Mouse (Mus musculus) megakaryocyte progenitor cell, adult 5-6 weeks (primary cell): ENCODE results near the gene Il1r1. TPM values are rescaled to one million over a fixed set of nuclear protein-coding genes. Genes with fewer than 3 reads are reported as not detected.

ENCODE experiments used
- ATAC-seq: replicated peaks from 2 replicates; pipeline ENCODE4 v1.8.0; 2016; ENCODE audit warnings: mild to moderate bottlenecking, moderate TSS enrichment, inconsistent platforms; ENCODE audit not compliant: poor library complexity
- total RNA-seq, 2 experiments: library from RNA; stranded (forward) in 1 of 2; stranded (reverse) in 1 of 2; fragments of 157-497, 149-512 nt in 1 of 2; fragments of 200-1000 nt in 1 of 2; gene quantifications; 2 replicates each; pipeline versions ENCODE4 v1.2.3 to v1.2.4; 2015 to 2017

Il1r1 gene
- total RNA-seq, 2 experiments from 2014 or later, result 3.2 to 5.8 TPM

DNA sequence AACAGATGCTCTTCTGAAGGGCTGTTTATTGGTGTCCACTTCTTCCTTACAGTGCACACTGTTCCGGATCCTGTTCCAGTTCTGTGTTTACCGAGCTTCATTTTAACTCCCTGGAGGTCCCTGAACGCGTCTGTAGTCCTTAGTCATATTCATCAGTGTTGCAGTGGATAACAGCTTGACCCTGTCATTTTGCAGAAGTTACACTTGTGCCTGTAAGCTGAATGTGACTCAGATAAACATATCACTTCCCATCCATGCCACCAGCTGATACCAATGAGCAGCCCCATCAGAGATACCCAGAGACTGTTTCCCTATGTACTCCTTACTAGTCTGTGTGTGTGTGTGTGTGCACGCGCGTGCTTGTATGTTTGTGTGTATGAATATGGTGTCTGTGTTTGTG is 5.5 kb downstream of the Il1r1 start:
- ATAC-seq, result peak; percentile 95

DNA sequence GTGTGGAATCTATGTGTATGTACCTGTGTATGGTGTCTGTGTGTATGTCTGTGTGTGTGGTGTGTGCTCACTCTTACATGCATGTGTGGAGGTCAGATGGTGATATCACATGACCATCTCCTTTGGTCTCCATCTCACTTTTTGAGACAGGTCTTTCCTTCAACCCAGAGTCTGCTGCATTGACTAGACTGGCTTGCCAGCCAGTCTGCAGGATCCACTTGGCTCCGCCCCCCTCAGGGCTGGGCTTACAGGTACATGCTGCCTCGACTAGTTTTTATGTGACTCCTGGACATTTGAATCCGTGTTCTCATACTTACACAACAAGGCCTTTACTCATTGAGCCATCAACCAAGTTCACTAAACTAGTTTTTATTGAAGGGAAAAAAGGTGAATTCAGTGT is 6.2 kb downstream of the Il1r1 start:
- ATAC-seq, result no peak

DNA sequence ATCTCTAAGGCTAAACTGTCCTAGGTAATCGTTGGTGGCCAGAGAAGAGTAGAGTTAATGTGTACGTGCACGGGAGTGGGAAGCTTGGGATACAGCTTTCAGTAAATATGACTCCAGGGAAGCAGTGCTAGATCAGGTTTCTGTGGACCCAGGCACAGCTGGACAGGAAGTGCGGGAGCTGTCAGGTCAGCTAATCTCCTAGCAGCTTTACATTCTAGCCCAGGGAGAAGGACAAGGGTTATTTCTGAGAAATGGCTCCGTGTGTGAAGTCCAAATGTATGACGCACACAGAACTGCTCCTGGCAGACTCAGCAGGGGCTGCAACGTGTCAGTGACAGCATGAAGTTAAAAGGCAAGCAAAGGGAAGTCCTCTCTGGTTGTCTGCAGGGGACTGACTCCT is 8.3 kb downstream of the Il1r1 start:
- no peak for ATAC-seq

DNA sequence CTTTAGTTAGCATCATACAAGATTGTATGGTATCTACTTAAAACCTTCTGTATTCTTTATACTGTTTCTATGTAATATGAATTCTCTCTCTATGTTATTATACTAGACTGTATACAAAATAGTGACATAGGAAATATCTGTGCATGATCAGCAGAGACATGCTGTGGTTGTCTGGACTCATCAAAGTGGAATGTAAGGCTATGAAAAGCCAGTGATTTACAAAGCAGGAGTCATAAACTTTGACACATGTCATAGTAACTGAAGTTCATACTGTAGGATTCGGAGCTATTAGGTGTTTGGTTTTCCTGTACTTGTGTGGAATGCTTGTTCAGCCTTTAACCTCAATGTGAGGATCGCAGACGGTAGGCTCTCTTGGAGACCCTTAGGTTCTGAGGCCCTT is 8.7 kb downstream of the Il1r1 start:
- ATAC-seq, result no peak

DNA sequence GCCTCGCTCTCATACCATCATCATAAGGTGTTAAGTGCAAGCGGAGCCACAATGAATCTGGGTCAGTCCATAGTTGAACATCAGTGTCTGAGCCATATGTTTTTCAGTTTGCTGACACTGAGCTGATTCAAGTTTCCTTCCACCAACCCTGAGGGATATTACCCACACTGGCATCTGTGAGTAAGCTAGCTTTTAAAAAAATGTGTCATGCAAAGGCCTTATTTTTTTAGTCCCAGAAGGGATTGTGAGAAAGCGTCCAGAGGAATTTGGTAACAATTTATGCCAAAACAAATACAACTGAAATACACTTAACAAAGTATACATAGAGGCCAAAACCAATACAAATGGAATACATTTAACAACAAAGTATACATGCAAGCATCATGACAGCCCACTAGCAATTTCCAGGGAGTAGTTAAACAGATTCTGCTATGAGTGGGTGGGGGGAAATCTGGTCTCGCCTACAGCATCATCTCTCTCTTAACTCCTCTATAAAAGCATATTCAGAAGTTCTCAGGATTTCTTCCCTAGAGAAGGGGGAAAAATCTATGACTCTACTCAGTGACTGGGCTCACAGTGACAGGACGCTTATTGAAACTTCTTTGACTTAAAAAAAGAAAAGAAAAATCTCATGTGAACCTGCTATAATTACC is 10.8 kb downstream of the Il1r1 start:
- no peak for ATAC-seq

DNA sequence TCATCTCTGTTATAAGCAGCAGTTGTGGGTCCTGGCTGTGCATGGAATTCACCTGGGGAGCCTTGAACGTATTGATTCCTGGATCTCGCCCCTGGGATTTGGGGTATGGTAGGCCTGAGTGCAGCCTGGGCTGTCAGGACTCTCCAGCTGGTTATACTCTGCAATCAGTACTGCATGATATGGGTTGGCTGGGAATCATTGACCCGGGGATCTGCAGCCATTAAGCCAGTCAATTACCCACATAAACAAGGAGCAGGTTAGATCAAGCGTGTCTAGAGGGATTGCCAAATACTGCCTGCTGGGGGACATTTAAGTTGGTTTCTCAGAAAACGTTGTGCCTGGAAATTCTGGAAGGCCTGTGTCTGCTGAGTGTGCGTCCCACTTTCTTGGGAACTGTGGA is 11.8 kb downstream of the Il1r1 start:
- ATAC-seq, result no peak

DNA sequence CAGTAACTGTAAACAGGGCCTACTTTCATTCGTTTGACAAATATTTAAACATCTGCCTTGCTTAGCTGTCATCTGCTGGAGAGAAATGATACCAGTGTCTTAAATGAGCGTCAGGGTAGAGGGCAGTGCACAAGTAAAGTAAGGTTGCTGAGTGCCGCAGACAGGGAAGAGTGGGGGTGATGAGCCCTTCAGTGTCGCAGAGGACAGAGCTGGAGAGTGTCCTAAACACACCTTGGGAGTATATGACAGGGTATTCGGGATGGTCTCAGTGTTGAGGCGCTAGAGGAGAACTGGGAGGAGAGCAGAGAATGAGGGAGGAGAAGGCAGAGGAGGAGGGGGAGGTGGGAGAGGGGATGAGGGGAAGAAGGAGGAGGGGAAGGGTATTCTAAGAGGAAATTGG is 12.2 kb downstream of the Il1r1 start:
- no peak for ATAC-seq

DNA sequence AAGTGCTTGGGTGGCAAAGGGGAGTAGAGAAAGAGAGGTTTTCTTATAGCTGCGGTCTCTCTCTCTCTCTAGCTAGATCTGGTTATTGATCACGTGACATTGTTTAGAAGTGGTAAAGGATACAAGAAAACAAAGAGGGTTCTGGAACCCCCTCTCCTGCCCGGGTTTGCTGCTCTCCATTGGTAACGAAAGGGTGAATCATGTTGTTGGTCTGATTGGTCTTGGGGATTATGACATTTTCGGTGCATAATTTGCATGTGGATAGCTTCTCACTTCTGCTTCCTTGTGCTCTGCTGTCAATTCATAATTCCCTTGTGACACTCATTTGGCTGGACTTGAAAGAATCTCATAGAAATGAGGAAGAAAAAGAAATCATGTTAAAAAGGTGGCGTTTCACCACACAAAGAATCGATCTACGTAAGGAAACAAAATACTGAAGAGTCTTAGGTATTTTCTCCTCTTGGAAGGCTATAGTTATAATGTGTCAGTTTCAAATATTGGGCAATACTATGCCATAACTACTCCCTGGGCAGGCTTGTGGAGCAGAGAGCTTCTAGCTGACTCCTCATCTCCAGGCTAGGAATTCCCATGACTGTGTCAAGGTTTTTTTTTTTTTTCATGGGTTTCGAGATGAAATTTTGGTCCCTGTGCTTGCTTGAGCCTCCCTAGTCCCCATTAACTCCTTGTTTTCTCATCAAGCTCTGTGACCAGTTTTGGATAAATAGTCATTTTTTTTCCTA is 15.6 kb downstream of the Il1r1 start:
- peak; percentile 95 for ATAC-seq

DNA sequence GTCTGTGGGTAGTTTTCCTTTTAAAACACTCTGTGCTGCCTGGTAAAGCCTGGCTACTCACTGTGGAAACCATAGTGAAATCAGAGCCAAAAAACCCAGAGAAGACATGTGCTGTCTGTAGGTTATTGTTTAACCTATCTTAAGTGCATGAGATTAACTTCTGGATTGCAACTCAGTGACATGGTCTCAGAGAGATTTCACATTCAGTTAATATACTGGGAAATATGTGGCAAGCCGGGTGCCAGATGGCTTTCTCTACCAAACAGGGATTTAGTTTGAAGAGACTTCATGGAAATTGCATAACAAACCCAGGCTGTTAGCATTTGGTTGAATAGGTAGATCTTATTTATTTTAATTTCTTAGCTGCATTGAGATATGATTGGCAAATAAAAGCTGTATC is 17.8 kb downstream of the Il1r1 start:
- no peak for ATAC-seq

DNA sequence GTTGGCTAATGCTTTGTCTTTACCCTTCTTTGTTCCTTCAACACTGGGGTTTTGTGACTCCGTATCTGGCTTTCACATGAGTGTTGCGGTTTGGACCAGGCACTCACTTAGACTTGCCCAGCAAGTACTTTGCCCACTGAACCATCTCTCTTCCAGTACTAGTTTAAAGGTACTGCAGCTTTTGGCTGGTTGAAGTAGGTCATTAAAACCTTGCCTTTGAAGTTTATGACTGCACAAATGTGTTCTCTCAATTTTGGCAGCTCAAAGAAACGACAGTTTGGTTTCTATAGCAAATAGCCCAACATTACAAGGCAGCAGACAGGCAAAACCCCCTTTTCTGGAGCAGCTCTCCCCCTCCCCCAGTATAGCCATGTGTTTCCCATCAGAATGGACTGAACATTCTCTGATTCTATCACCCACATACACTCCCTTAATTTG is 18.7 kb downstream of the Il1r1 start:
- ATAC-seq, result no peak

DNA sequence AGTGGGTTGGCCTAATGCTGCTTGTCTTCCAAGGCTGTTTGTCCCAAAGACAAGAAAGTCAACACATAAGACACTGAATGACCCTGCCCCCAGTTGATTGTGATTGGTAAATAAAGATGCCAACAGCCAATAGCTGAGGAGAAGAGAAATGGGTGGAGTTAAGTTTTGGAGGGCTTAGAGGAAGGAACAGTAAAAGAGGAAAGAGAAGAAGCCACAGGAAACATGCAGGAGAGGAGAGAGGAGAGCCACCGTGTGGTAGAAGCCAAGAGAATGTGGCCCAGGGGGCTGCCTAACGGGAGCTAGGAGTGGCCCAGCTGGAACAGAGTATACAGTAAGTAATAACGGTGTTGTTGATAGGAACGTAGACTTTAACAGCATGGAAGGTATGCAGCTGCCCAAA is 25.5 kb downstream of the Il1r1 start:
- ATAC-seq, result peak; percentile 97

DNA sequence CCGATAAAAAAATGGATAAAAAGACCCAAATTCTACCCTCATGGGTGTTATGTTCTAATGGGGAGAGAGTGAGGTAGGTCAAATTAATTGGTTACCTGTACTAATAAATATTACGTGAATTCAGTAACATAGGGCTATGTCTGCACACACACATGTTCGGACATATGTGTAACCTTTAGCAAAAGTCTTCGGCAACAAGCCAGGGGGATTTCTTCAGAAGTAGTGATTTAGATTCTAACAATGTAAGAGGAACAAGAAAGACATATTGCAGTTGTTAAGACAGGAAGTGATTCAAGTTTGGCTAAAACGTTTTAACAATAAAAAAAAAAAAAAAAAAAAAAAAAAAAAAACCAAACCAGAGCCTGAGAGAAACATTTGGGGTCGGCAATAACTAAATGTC is 27.6 kb downstream of the Il1r1 start:
- ATAC-seq, result peak; percentile 53; the same call in 1 of the 2 replicates

DNA sequence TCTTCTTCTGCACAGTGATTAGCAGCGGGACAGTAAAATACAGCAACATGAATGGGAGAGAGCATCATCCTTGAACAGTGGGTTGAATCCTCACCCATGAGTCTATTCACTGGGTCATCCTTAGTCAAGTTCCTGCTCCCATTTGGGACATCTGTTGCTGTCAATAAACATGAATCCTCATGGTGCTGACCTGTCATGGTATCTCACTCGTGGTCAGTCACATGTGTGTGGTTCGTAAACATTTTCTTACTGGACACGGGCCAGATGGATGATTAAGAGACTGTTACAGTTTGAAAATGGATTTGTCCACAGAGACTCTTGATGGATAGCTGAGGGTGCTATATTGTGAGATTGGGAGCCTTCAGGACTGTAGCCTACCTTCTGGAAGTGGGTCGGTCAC is 29.1 kb downstream of the Il1r1 start:
- ATAC-seq, result no peak

DNA sequence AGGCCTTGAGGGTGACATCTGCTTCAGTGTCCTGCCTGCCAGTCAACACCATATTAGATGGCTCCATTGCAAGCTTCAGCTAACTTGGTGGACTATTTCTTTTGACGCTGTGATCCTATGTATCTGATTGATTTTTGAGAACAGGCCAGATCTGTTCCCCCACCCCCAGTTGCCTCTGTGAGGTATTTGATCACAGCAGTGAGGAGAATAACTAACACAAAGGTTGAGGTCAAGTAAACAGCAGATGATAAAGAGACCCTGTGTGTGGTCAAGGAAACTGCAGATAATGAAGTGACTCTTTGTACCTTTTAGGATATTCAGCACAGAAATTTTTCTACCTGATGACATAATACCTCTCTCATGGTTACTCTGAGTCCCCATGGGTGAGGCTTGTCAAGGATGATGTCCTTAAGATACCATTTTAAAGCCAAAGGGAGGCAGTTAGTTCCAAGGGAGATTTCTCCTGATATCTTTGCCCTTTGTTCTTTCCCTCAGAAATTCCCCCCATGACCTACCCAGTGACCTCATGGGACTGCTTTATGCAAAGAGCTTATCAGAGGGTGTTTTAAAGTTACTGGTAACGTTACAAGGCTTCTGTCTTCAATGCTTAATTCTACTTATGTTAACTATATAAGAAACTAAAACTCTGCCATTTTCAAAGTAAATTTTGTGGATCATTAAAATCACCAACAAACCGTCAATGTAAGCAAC is 29.6 kb downstream of the Il1r1 start:
- no peak for ATAC-seq

DNA sequence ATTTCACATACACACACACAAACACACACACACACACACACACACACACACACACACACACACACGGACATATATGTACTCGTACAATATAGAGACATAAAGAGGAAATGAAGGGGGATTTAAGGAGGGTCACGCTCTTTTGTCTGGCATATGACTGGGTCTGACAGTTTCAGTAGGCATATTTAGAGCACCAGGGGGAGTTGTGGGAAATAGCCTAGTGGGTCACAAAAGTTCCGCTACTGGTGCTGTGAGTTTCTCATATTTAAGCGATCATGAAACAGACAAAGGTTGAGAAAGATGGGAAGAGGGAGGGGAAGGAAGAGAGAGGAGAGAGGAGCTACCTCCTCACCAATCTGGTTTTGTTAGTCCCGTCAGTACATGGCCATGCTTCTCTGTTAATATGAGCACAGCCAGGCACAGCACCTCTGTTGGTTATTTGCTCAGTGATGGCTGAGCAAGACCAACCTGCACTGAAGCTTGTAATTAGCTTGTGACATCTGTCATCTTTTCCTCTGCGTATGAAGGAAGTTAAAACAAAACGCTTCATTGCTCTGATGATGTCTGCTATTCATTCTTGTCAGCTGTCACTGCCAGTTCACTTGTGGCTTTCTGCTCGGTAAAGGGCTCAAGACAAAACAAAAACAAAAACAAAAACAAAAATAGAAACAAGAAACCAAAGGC is 37.7 kb downstream of the Il1r1 start:
- ATAC-seq, result no peak

DNA sequence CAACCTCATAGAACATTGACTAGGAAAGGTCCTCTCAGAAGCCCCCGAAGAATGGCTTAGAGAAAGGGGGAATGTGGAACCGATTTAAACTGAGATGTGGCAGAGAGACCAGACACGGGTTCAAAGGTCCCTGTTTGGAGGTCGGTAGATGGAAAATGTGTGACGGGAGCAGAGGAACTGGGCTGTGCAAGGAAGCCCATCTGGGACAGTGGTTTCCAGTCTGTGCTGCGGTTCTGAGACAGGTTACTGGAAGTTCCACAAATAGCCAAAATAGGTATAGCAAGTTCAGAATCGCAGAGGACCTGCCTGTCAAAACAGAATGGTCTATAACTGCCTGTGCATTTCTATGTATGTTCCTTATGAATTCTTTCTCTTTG is 38.2 kb downstream of the Il1r1 start:
- peak; percentile 40; the same call in 1 of the 2 replicates for ATAC-seq

DNA sequence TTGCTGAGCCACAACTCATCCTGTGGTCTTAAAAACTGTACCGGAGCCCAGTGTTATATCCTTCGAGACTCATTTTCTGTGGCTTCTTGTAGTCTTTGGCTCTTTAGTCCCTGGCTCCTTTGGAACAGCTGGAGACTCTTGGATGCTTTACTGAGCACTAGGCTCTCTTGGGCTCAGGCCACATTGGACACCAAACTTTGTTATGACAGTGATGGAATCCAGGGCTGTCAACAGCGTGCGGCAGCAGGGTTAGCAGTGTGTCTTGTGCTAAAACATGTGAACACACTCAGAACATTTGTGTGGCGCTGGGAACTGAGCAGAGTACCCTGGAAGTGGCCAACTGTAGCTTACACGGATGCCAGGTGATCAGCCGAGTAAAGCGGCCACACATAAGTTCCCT is 38.8 kb downstream of the Il1r1 start:
- ATAC-seq, result no peak

DNA sequence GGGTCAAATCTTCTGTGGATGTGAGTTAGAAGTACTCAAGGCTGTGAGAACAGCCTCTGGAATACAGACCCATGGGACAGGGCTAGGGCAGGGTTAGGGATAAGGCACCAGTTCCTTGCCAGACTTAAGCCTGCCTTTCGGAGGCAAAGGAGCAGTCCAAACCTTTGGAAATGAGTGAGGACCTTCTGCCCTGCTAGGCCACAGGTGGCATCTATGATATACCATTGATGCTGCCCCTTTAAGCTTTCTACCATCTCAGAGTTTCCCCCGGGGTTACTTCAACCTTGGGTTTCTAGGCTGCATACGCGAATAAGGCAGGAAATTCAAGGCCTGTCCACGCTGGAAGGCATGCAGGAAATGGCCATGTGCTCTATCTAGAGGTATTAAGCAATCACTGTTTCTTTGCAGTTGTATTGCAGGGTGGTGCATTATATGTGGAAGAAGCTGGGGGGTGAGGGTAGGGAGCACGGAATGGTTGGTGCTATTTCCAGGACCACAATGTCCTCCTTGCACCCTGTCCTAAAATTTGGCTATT is 40.5 kb downstream of the Il1r1 start:
- ATAC-seq, result peak; percentile 24; the same call in 1 of the 2 replicates

DNA sequence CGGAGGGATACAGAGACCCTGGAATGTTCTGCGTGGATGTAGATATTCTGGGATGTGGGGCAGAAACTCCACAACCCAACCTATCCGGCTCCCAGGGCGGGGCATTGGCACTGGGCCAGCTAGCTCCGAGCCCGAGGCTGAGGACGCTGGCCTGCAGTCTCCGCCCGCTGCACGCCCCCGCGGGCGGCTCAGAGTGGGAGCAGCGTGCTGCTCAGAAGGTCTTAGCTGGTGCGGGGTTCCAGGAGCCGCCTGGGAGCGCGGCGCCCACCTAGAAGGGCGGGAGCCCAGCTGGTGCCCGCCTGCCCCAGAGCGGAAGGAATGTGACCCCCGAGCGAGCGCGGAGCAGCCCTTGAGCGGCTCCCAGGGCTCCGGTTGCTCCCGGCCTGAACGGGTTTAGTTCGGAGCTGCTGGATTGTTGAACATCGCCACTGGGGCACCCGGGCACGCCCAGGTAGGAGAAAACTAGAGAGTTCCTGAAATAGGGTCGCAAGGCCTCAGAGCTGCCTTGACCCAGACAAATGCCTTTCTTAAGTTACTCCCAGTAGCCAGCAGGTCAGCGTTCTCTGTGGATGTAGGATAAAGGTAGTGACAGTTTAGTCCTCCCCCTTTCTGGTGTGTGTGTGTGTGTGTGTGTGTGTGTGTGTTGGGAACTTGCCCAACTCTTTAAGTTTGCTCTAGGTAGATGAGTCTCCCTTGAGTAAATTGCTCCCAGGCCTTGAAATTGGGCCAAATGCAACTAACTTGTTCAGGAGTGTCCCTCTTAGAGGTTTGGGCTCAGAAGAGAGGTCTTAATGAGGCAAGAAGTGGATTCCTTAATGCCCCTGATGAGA is 41.8 kb downstream of the Il1r1 start:
- ATAC-seq, result peak; percentile 15

DNA sequence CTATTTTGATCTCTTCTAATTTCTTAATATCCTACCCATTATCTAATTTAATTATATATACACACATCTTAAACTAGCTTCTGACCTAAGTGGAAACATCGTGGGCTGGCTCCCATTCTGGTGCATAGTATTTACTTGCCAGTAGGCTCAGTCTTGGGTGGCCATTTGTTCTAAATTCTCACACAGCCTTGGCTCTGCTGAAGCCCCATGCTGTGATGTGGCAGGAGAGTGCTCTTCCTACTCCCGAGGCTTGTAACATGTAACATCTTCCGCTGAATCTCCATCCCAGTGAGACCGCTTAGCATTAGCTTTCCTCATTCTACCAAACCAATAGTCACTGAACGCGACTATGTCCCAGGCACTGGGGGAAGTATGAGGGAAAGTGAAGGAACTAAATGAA is 43.0 kb downstream of the Il1r1 start:
- ATAC-seq, result no peak
